8 mouse cellular contexts compared by ENCODE assay signal in the genomic region with DNA sequence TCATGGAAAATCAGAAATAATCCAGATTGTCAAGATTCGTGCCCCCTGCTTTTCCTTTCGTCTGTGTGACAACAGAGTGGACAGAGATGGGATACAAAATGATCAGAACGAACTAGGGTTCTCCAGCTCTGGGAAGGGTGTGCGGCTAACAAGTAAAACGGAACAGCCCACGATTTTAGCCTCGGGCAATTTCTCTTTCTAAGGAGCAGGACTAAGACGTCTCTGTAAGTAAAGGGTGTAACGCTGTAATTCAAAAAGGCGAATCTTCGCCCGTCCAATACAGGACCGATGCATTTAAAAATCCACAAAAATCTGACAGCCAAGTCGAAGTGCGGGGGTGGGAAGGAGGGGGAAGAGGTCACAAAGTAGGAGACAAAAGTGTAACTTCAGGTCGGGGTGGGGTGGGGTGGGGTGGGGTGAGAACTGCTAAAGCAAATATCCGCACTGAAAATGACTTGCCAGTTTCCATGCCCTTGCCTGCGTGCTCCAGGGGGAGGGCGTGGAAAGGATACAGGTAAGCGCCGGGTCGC. TPM values are rescaled to one million over a fixed set of nuclear protein-coding genes. Genes with fewer than 3 reads are reported as not detected.
DNase-seq lines count a peak whose midpoint lies in the region; ATAC-seq and TF ChIP-seq lines count a peak whose summit lies in the region.

No protein-coding gene starts in this region.

- no peak for ATAC-seq in heart, embryonic 15.5 days (replicated peaks; ENCODE audit: insufficient number of reproducible peaks, insufficient read depth, low FRiP score, low read depth)
- ATAC-seq in megakaryocyte-erythroid progenitor cell, adult 5-6 weeks (replicated peaks; ENCODE audit: low FRiP score, low TSS enrichment, poor library complexity, severe bottlenecking), result peak; percentile 31

- intact Hi-C loops in left cerebral cortex, adult 2 months (cut with DNase I), result loop anchor here (1.0 to 5.0 kb wide), 2 partner anchors 91 to 296 kb away; a partner anchor contains a TSS

- TF ChIP-seq CTCF in left cerebral cortex, adult 2 months (IDR thresholded peaks at IDR 0.05), result no peak
- no peak for TF ChIP-seq CTCF in brain, embryonic 14.5 days (IDR thresholded peaks at IDR 0.05; ENCODE audit: borderline replicate concordance, extremely low read depth, insufficient read depth, insufficient read length)

- H3K4me3 ChIP-seq in left cerebral cortex, adult 2 months, result peak overlapping the region; percentile 72
- peak overlapping the region; percentile 94 for H3K4me3 ChIP-seq in heart, embryonic 15.5 days

- no peaks in the 10 kb centered on the region for H3K9me3 ChIP-seq in heart, embryonic 15.5 days (replicated peaks)

- peak overlapping the region; percentile 84 for H3K4me2 ChIP-seq in heart, embryonic 15.5 days

- 0 out of 2 replicates have a peak, but pooled peaks have one; percentile 0 for TF ChIP-seq POLR2A in brain, embryonic 14.5 days (IDR thresholded peaks at IDR 0.05; ENCODE audit: borderline replicate concordance, extremely low read depth, insufficient read depth, insufficient read length, poor library complexity, severe bottlenecking)

- peak overlapping the region; percentile 66 for H3K9ac ChIP-seq in heart, embryonic 15.5 days

- no peaks in the 10 kb centered on the region for H3K36me3 ChIP-seq in heart, embryonic 15.5 days

- H3K27ac ChIP-seq in left cerebral cortex, adult 2 months, result peak overlapping the region; percentile 81
- no peak overlapping the region for H3K27ac ChIP-seq in heart, embryonic 15.5 days

- peaks cover 6% of the 10 kb centered on the region; the same call in 1 of the 2 replicates for H3K27me3 ChIP-seq in heart, embryonic 15.5 days

- peaks cover 5% of the 10 kb centered on the region for H3K4me1 ChIP-seq in heart, embryonic 15.5 days (replicated peaks)

- no peak for DNase-seq in left cerebral cortex, adult 2 months (ENCODE audit: extremely low spot score in 1 of 2, low spot score in 2 of 2)
- DNase-seq in left cerebral cortex, adult 9 months (ENCODE audit: low spot score in 2 of 2), result no peak
- peak; percentile 47 for DNase-seq in brain, embryonic 14.5 days (ENCODE audit: low read depth)
- no peak for DNase-seq in cerebellum, adult 9-10 months
- DNase-seq in kidney, adult 11 months, result no peak
- no peak for DNase-seq in cerebellum, adult 8-10 months

- 2% methylated on average over 22 of the region's 22 CpGs for WGBS in heart, embryonic 15.5 days

RNA-seq across cellular contexts. Expression of a gene that starts 0.4 kb away (rescaled TPM):
- 10 to 100 TPM; 19.7 to 20.6 TPM for total RNA-seq in left cerebral cortex, adult 2 months (2021)
- polyA plus RNA-seq in brain, embryonic 14.5 days (2012; rRNA removed), result 8.0 and 10.0 TPM in 2 replicates
- 1.5 and 2.2 TPM in 2 replicates for polyA plus RNA-seq in heart, embryonic 15.5 days (2015; fragmentation: Nextera tagmentation; extraction: Ambion mirVana)
- 2.4 and 2.7 TPM in 2 replicates for total RNA-seq in megakaryocyte-erythroid progenitor cell, adult 5-6 weeks (2014; fragmentation: Nextera tagmentation)
- 3.1 TPM in 1 of 2 replicates, not detected in the other for total RNA-seq in megakaryocyte-erythroid progenitor cell, adult 5-6 weeks (2017)

Comparison
In these comparisons a context has a peak if more than half of its experiments do, and no peak if none do; other contexts are left out.
1. RNA of a gene that starts 0.4 kb away (total RNA-seq): 19.7 to 20.6 TPM in left cerebral cortex, adult 2 months; 2.4 to 3.1 TPM in megakaryocyte-erythroid progenitor cell, adult 5-6 weeks; every median in the first group is over 4 times any median in the second.